Mouse (Mus musculus) adrenal gland (tissue): ENCODE data around the gene Asf1b.
"Not testable (repeated sequence)": the region's sequence is repeated elsewhere in the genome, so short reads cannot be mapped to it uniquely, and the experiment has no call there.

Experiments used
- intact Hi-C: fragments of 180-260 bp; cut with DNase I; formaldehyde crosslinking; loops from one replicate; pipeline ENCODE4 v1.15.1; 2025

Asf1b gene

GRCm38 (mm10) chr8:83994030-83994429, 38.7 kb downstream of the Asf1b start:
- intact Hi-C loops: no loop called here

GRCm38 (mm10) chr8:83995973-83996372, 40.7 kb downstream of the Asf1b start:
- intact Hi-C loops: no loop called here

- intact Hi-C loops: no loop called here
These were observed 41.5 kb downstream of the Asf1b start for GRCm38 (mm10) chr8:83996567-83997505.

GRCm38 (mm10) chr8:83997511-83998141, 42.3 kb downstream of the Asf1b start, which contains the start of gene Samd1:
Samd1 (plus strand) TSS chr8:83997672.
- intact Hi-C loops: no loop called here

GRCm38 (mm10) chr8:83998231-83999056, 43.1 kb downstream of the Asf1b start:
- intact Hi-C loops: no loop called here

GRCm38 (mm10) chr8:83999057-83999705, 43.9 kb downstream of the Asf1b start:
- intact Hi-C loops: no loop called here

- intact Hi-C loops: loop anchor here (5.0 kb wide), 1 partner anchor 43 kb away; the partner anchor contains the start of genes Asf1b and Gm10644
These were observed 44.5 kb downstream of the Asf1b start for GRCm38 (mm10) chr8:83999825-84000224.

- intact Hi-C loops: loop anchor here (5.0 kb wide), 1 partner anchor 44 kb away; the partner anchor contains the start of genes Asf1b and Gm10644
These were observed 46.1 kb downstream of the Asf1b start, which contains the start of gene 1700067K01Rik for GRCm38 (mm10) chr8:84001281-84002000. 1700067K01Rik (plus strand) TSS chr8:84001502.

GRCm38 (mm10) chr8:84002957-84003611, 47.8 kb downstream of the Asf1b start:
- intact Hi-C loops: loop anchor here (5.0 kb wide), 1 partner anchor 46 kb away; the partner anchor contains the start of genes Asf1b and Gm10644

- intact Hi-C loops: loop anchor here (5.0 kb wide), 1 partner anchor 46 kb away; the partner anchor contains the start of genes Asf1b and Gm10644
These were observed 48.4 kb downstream of the Asf1b start for GRCm38 (mm10) chr8:84003612-84004246.

GRCm38 (mm10) chr8:84004533-84005201, 49.4 kb downstream of the Asf1b start:
- intact Hi-C loops: loop anchor here (5.0 kb wide), 1 partner anchor 47 kb away; the partner anchor contains the start of genes Asf1b and Gm10644

- intact Hi-C loops: not testable (repeated sequence)
These were observed 50.2 kb downstream of the Asf1b start for GRCm38 (mm10) chr8:84005502-84005901.

- intact Hi-C loops: no loop called here
These were observed 53.1 kb downstream of the Asf1b start for GRCm38 (mm10) chr8:84008362-84008761.

GRCm38 (mm10) chr8:84009876-84010275, 54.6 kb downstream of the Asf1b start:
- intact Hi-C loops: no loop called here

- intact Hi-C loops: no loop called here
These were observed 55.6 kb downstream of the Asf1b start for GRCm38 (mm10) chr8:84010625-84011611.

- intact Hi-C loops: no loop called here
These were observed 56.6 kb downstream of the Asf1b start, which contains the start of gene 2210011C24Rik for GRCm38 (mm10) chr8:84011705-84012498. 2210011C24Rik (minus strand) TSS chr8:84012171.
